Mouse (Mus musculus): ENCODE results near the gene Sorbs1. TPM values are rescaled to one million over a fixed set of nuclear protein-coding genes. Genes with fewer than 3 reads are reported as not detected.

Gene Sorbs1
- polyA plus RNA-seq, 1 experiment from 2014 or later, result 47.9 TPM

- peaks cover 3% of the 10 kb centered on the region; the same call in 1 of the 2 replicates for H3K9me3 ChIP-seq (replicated peaks)
- DNase-seq (ENCODE audit: low spot score), result no peak
- no peaks in the 10 kb centered on the region for H3K36me3 ChIP-seq
- 61% methylated on average over 3 of the region's 3 CpGs for WGBS
- H3K27me3 ChIP-seq (ENCODE audit: low read depth, poor library complexity, severe bottlenecking), result no peaks in the 10 kb centered on the region
- H3K27ac ChIP-seq (replicated peaks), result no peak overlapping the region
- H3K4me3 ChIP-seq, result no peak overlapping the region
- peaks cover 8% of the 10 kb centered on the region; the same call in 1 of the 2 replicates for H3K4me1 ChIP-seq
These were observed 48.2 kb downstream of the Sorbs1 start for GRCm38 (mm10) chr19:40465339-40465738.

GRCm38 (mm10) chr19:40464408-40464807 lies 49.2 kb downstream of the Sorbs1 start:
- Histone ChIP-seq H3K27me3 (ENCODE audit: low read depth, poor library complexity, severe bottlenecking) (no peaks in the 10 kb centered on the region), H3K27ac (replicated peaks) (no peak overlapping the region), H3K9me3 (replicated peaks) (peaks cover 3% of the 10 kb centered on the region; the same call in 1 of the 2 replicates), H3K36me3 (no peaks in the 10 kb centered on the region), H3K4me3 (no peak overlapping the region), H3K4me1 (peaks cover 4% of the 10 kb centered on the region; the same call in 1 of the 2 replicates)
- 91% methylated on average over 9 of the region's 9 CpGs for WGBS
- no peak for DNase-seq (ENCODE audit: low spot score)

GRCm38 (mm10) chr19:40462892-40463291 lies 50.7 kb downstream of the Sorbs1 start:
- no peak overlapping the region for H3K27ac ChIP-seq (replicated peaks)
- DNase-seq (ENCODE audit: low spot score), result no peak
- WGBS, result 75% methylated on average over 6 of the region's 6 CpGs
- peaks cover 4% of the 10 kb centered on the region; the same call in 1 of the 2 replicates for H3K4me1 ChIP-seq
- no peaks in the 10 kb centered on the region for H3K27me3 ChIP-seq (ENCODE audit: low read depth, poor library complexity, severe bottlenecking)
- no peaks in the 10 kb centered on the region for H3K36me3 ChIP-seq
- H3K4me3 ChIP-seq, result no peak overlapping the region
- H3K9me3 ChIP-seq (replicated peaks), result peaks cover 3% of the 10 kb centered on the region; the same call in 1 of the 2 replicates

- WGBS, result 92% methylated on average over 2 of the region's 2 CpGs
- DNase-seq (ENCODE audit: low spot score), result no peak
- Histone ChIP-seq H3K27me3 (ENCODE audit: low read depth, poor library complexity, severe bottlenecking) (no peaks in the 10 kb centered on the region), H3K27ac (replicated peaks) (no peak overlapping the region), H3K4me1 (peaks cover 4% of the 10 kb centered on the region; the same call in 1 of the 2 replicates), H3K4me3 (no peak overlapping the region), H3K9me3 (replicated peaks) (peaks cover under 1% of the 10 kb centered on the region; the same call in 1 of the 2 replicates), H3K36me3 (no peaks in the 10 kb centered on the region)
These were observed 51.1 kb downstream of the Sorbs1 start for GRCm38 (mm10) chr19:40462481-40462880.

GRCm38 (mm10) chr19:40461662-40462061 lies 51.9 kb downstream of the Sorbs1 start:
- H3K27ac ChIP-seq (replicated peaks), result no peak overlapping the region
- H3K4me1 ChIP-seq, result peaks cover 4% of the 10 kb centered on the region; the same call in 1 of the 2 replicates
- H3K4me3 ChIP-seq, result no peak overlapping the region
- no peaks in the 10 kb centered on the region for H3K27me3 ChIP-seq (ENCODE audit: low read depth, poor library complexity, severe bottlenecking)
- 75% methylated on average over 1 of the region's 1 CpGs for WGBS
- no peak for DNase-seq (ENCODE audit: low spot score)
- no peaks in the 10 kb centered on the region for H3K9me3 ChIP-seq (replicated peaks)
- no peaks in the 10 kb centered on the region for H3K36me3 ChIP-seq

- Histone ChIP-seq H3K27ac (replicated peaks) (no peak overlapping the region), H3K36me3 (no peaks in the 10 kb centered on the region), H3K27me3 (ENCODE audit: low read depth, poor library complexity, severe bottlenecking) (no peaks in the 10 kb centered on the region), H3K9me3 (replicated peaks) (no peaks in the 10 kb centered on the region), H3K4me1 (peaks cover 4% of the 10 kb centered on the region; the same call in 1 of the 2 replicates), H3K4me3 (no peak overlapping the region)
- WGBS, result 86% methylated on average over 9 of the region's 9 CpGs
- DNase-seq (ENCODE audit: low spot score), result no peak
These were observed 52.6 kb downstream of the Sorbs1 start for GRCm38 (mm10) chr19:40460854-40461490.

- no peak overlapping the region for H3K27ac ChIP-seq (replicated peaks)
- H3K4me1 ChIP-seq, result no peaks in the 10 kb centered on the region
- 79% methylated on average over 1 of the region's 1 CpGs for WGBS
- no peaks in the 10 kb centered on the region for H3K36me3 ChIP-seq
- H3K27me3 ChIP-seq (ENCODE audit: low read depth, poor library complexity, severe bottlenecking), result no peaks in the 10 kb centered on the region
- no peak for DNase-seq (ENCODE audit: low spot score)
- H3K9me3 ChIP-seq (replicated peaks), result no peaks in the 10 kb centered on the region
- no peak overlapping the region for H3K4me3 ChIP-seq
These were observed 54.2 kb downstream of the Sorbs1 start for GRCm38 (mm10) chr19:40459338-40459737.

- Histone ChIP-seq H3K9me3 (replicated peaks) (no peaks in the 10 kb centered on the region), H3K27ac (replicated peaks) (no peak overlapping the region), H3K27me3 (ENCODE audit: low read depth, poor library complexity, severe bottlenecking) (no peaks in the 10 kb centered on the region), H3K36me3 (no peaks in the 10 kb centered on the region), H3K4me3 (no peak overlapping the region), H3K4me1 (no peaks in the 10 kb centered on the region)
- DNase-seq (ENCODE audit: low spot score), result no peak
- WGBS, result 84% methylated on average over 3 of the region's 3 CpGs
These were observed 54.8 kb downstream of the Sorbs1 start for GRCm38 (mm10) chr19:40458806-40459205.

- DNase-seq (ENCODE audit: low spot score), result no peak
- Histone ChIP-seq H3K36me3 (no peaks in the 10 kb centered on the region), H3K4me1 (no peaks in the 10 kb centered on the region), H3K27ac (replicated peaks) (no peak overlapping the region), H3K4me3 (no peak overlapping the region), H3K27me3 (ENCODE audit: low read depth, poor library complexity, severe bottlenecking) (no peaks in the 10 kb centered on the region), H3K9me3 (replicated peaks) (no peaks in the 10 kb centered on the region)
- whole genome bisulfite sequencing, result 91% methylated on average over 4 of the region's 4 CpGs
These were observed 58.3 kb downstream of the Sorbs1 start for GRCm38 (mm10) chr19:40455248-40455647.

GRCm38 (mm10) chr19:40454096-40454495 lies 59.5 kb downstream of the Sorbs1 start:
- H3K27me3 ChIP-seq (ENCODE audit: low read depth, poor library complexity, severe bottlenecking), result no peaks in the 10 kb centered on the region
- no peak overlapping the region for H3K4me3 ChIP-seq
- no peak for DNase-seq (ENCODE audit: low spot score)
- no peaks in the 10 kb centered on the region for H3K4me1 ChIP-seq
- no peaks in the 10 kb centered on the region for H3K36me3 ChIP-seq
- WGBS, result 97% methylated on average over 4 of the region's 4 CpGs
- H3K9me3 ChIP-seq (replicated peaks), result no peaks in the 10 kb centered on the region
- H3K27ac ChIP-seq (replicated peaks), result no peak overlapping the region

- Histone ChIP-seq H3K4me3 (no peak overlapping the region), H3K27me3 (ENCODE audit: low read depth, poor library complexity, severe bottlenecking) (no peaks in the 10 kb centered on the region), H3K9me3 (replicated peaks) (no peaks in the 10 kb centered on the region), H3K36me3 (no peaks in the 10 kb centered on the region), H3K27ac (replicated peaks) (no peak overlapping the region), H3K4me1 (no peaks in the 10 kb centered on the region)
- WGBS, result 93% methylated on average over 2 of the region's 2 CpGs
- DNase-seq (ENCODE audit: low spot score), result no peak
These were observed 61.4 kb downstream of the Sorbs1 start for GRCm38 (mm10) chr19:40452201-40452600.

GRCm38 (mm10) chr19:40451307-40451706 lies 62.3 kb downstream of the Sorbs1 start:
- Histone ChIP-seq H3K27me3 (ENCODE audit: low read depth, poor library complexity, severe bottlenecking) (no peaks in the 10 kb centered on the region), H3K4me3 (no peak overlapping the region), H3K27ac (replicated peaks) (no peak overlapping the region), H3K36me3 (no peaks in the 10 kb centered on the region), H3K4me1 (no peaks in the 10 kb centered on the region), H3K9me3 (replicated peaks) (no peaks in the 10 kb centered on the region)
- no peak for DNase-seq (ENCODE audit: low spot score)
- WGBS, result 94% methylated on average over 6 of the region's 6 CpGs

GRCm38 (mm10) chr19:40446525-40446924 lies 67.1 kb downstream of the Sorbs1 start:
- H3K27ac ChIP-seq (replicated peaks), result no peak overlapping the region
- DNase-seq (ENCODE audit: low spot score), result no peak
- 96% methylated on average over 9 of the region's 9 CpGs for WGBS
- H3K27me3 ChIP-seq (ENCODE audit: low read depth, poor library complexity, severe bottlenecking), result no peaks in the 10 kb centered on the region
- no peaks in the 10 kb centered on the region; the same call in 1 of the 2 replicates for H3K36me3 ChIP-seq
- H3K9me3 ChIP-seq (replicated peaks), result no peaks in the 10 kb centered on the region
- no peak overlapping the region for H3K4me3 ChIP-seq
- H3K4me1 ChIP-seq, result no peaks in the 10 kb centered on the region
